Mouse (Mus musculus): ENCODE data around the gene Ccdc148.

DNA sequence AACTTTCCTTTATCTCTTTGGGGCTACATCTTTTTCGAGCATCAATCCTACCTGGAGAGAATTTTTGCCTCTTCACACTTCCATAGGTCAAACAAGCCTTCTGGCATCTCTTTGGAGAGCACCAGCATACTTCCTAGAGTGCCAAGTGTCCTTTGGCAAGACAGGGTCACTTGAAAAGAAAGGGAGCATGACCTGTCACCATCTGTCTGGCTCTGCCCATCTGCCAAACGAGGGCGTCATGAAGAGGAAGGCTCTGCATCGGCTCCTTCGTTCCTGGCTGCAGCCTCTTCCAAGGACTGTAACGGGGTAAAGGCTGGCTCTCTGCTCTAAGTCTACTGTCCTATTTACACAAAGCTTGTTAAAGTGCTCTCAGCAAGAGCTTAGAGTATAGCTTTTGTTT lies 124.0 kb downstream of the Ccdc148 start:
- TF ChIP-seq CTCF (IDR thresholded peaks at IDR 0.05; ENCODE audit: low read depth) = no peak
- no peak for TF ChIP-seq EP300 (IDR thresholded peaks at IDR 0.05; ENCODE audit: low read depth)

All from liver, postnatal 0 days (tissue).